Mouse (Mus musculus): ENCODE measurements around the gene Bcl2l11. TPM values are rescaled to one million over a fixed set of nuclear protein-coding genes. Genes with fewer than 3 reads are reported as not detected.
"Not testable (repeated sequence)": the region's sequence is repeated elsewhere in the genome, so short reads cannot be mapped to it uniquely, and the experiment has no call there.

Bcl2l11 gene
- total RNA-seq, 1 experiment from 2014 or later = 23.3 TPM

GRCm38 (mm10) chr2:128167930-128168329 is 42.1 kb downstream of the Bcl2l11 start:
- ATAC-seq (replicated peaks; ENCODE audit: low read depth, poor library complexity, severe bottlenecking) = no peak

- no peak for ATAC-seq (replicated peaks; ENCODE audit: low read depth, poor library complexity, severe bottlenecking)
Observed at GRCm38 (mm10) chr2:128169486-128169885, 43.6 kb downstream of the Bcl2l11 start.

DNA sequence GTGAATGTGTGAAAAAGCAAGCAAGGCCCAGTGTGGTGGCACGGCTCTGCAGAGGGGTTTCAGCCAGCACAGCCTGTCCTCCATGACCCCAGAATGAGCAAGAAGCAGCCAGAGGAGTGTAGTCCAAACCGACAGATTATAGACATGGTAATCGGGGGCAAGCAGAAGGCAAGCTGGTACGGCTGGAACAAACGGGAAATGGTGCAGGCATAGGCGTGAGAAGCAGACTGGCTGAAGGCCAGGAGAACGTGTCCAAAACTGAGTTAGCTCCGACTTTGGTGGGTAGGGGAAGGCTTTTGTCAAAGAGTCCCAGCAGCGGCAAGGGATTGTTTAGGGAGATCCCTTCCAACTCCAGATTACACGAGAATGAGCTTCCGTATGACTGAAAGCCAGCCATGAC is 44.1 kb downstream of the Bcl2l11 start:
- ATAC-seq (replicated peaks; ENCODE audit: low read depth, poor library complexity, severe bottlenecking) = no peak

DNA sequence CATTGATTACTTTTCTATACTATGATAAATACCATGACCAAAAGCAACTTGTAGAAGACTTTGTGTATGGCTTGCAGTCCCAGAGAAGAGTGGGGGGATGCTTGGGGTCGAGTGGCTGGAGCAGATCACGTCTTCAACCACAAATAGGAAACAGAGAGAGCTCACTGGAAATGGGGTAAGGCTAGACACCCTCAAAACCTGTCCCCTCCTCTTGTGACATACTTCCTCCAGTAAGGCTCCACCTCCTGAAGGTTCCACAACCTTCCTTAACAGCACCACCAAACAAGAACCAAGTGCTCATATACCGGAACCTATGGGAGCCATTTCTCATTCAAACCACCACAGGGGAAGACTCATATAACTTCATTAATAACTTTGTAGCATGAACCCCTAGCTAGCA is 44.8 kb downstream of the Bcl2l11 start:
- no peak for ATAC-seq (replicated peaks; ENCODE audit: low read depth, poor library complexity, severe bottlenecking)

GRCm38 (mm10) chr2:128172266-128172665 is 46.4 kb downstream of the Bcl2l11 start:
- no peak for ATAC-seq (replicated peaks; ENCODE audit: low read depth, poor library complexity, severe bottlenecking)

- ATAC-seq (replicated peaks; ENCODE audit: low read depth, poor library complexity, severe bottlenecking) = no peak
Observed at GRCm38 (mm10) chr2:128174176-128174575, 48.3 kb downstream of the Bcl2l11 start.

- ATAC-seq (replicated peaks; ENCODE audit: low read depth, poor library complexity, severe bottlenecking) = no peak
Observed at GRCm38 (mm10) chr2:128174604-128175342, 48.9 kb downstream of the Bcl2l11 start.

DNA sequence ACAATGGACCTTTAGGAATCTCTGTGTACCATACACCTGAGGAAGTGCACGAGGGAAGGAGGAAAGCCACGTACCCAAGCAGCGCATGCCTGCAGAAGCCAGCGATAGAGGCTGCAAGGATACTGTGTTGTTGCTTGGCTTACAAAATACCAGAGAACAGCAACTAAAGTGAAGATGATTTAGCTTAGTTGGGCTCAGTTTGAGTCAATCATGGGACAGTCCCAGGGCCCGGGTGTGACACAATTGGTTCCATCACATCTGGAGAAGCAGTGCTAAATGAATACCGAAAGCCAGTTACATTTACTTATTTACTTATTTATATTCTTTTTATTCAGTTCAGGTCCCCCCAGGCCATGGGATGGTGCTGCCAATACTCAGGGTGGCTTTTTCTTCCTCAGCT is 49.8 kb downstream of the Bcl2l11 start:
- no peak for ATAC-seq (replicated peaks; ENCODE audit: low read depth, poor library complexity, severe bottlenecking)

DNA sequence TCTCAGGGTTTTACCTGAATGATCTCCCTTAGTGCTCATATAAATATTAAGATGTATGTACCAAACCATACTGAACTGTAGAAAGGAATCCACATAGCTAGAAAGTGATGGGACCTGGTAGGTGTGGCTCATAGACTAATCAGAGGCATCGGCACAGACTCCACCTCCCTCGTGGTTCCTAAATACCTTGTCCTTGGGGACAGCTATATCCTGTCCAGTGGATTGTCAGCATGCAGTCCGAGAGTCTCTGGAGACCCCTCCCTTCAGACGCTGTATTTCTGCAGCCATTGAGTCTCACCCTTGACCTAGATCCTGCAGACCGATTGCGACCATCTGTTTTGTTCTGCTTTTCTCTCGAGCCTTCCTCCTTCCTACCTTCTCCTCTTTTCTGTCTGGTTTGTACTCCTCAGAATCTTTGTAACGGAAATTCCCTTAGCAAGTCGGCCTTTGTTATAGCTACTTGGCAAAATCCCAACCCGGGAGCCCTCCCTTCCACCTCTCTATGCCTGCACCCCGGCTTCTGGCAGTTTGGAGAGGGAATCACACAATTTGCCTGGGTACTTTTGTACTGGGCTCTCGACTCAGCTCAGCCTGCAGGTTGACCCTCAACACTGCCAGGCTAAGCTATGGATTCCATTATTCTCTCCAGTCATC is 50.7 kb downstream of the Bcl2l11 start:
- no peak for ATAC-seq (replicated peaks; ENCODE audit: low read depth, poor library complexity, severe bottlenecking)

DNA sequence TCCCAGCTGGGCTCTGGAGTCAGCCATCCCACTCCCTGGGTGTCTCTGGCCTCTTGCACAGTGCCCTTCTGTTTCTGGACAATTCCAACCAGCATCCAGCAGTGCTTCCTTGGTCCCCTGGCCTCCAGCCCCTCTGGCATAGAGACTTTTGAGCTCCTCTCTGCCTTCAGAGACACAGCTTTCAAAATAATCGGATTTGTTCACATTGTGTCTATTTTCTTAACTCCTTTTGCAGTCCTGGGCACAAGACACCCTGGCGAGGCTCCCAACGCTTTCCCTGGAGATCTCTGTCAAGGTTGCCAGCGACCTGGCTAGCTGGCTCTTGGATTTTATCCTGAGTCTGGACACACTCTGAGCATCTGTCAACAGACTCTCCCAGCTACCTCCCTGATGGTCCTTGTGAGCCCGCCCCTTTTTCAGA is 51.4 kb downstream of the Bcl2l11 start:
- no peak for ATAC-seq (replicated peaks; ENCODE audit: low read depth, poor library complexity, severe bottlenecking)

DNA sequence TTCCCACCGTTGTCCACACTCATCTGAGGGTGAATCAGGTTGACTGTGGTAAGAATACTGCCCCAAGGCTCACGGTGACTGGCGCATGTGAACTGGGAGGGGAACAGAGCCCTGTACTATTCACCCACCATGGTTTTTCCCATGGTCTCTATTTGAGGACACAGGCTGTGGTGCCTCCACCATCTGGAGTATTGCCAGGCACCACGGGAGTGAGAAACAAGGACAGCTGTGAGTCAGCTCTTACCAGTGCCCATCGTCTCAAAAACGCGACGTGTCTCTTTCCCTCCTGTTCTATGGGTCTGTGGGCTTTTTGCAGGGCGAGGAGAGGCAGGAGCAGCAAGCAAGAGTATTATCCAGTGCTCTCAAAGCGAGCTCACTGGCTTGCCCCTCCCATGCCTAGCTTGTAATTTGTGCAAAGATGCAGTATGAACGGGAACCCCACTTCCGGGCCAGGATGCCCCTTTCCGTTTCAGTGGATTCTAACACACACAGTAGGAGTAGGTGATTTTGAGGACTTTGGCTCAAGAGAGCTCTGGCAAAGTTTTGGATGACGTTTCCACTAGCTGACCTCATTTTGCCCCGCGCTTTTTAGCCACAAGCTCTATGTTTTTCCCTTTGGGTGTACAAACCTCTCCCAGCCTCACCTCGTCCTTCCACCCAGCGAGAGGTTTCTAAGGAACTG is 53.4 kb downstream of the Bcl2l11 start:
- ATAC-seq (replicated peaks; ENCODE audit: low read depth, poor library complexity, severe bottlenecking) = peak; percentile 30; the same call in 1 of the 2 replicates

- ATAC-seq (replicated peaks; ENCODE audit: low read depth, poor library complexity, severe bottlenecking) = peak; percentile 76
Observed at GRCm38 (mm10) chr2:128179808-128180379, 54.1 kb downstream of the Bcl2l11 start.

- ATAC-seq (replicated peaks; ENCODE audit: low read depth, poor library complexity, severe bottlenecking) = not testable (repeated sequence)
Observed at GRCm38 (mm10) chr2:128182181-128182580, 56.3 kb downstream of the Bcl2l11 start.

DNA sequence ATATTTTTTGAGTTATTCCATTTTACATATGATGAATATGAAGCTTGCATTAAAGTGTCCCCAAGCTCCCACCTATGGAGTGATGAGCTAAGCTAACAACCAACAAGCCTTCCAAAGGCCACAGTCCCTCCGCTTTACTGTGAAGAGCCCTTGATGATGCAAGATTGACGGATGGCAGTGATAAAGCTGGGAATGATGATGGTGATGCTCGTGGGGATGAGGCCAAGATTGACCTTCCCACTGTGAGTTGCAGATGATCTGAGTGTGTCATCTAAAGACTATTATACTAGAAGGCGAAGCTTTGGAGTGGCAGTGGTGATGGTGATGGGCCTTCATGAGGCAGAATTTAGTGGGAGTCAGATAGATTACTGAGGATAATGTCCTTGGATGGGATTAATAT is 56.9 kb downstream of the Bcl2l11 start:
- ATAC-seq (replicated peaks; ENCODE audit: low read depth, poor library complexity, severe bottlenecking) = no peak

- no peak for ATAC-seq (replicated peaks; ENCODE audit: low read depth, poor library complexity, severe bottlenecking)
Observed at GRCm38 (mm10) chr2:128183762-128184161, 57.9 kb downstream of the Bcl2l11 start.

- no peak for ATAC-seq (replicated peaks; ENCODE audit: low read depth, poor library complexity, severe bottlenecking)
Observed at GRCm38 (mm10) chr2:128185942-128186341, 60.1 kb downstream of the Bcl2l11 start.

DNA sequence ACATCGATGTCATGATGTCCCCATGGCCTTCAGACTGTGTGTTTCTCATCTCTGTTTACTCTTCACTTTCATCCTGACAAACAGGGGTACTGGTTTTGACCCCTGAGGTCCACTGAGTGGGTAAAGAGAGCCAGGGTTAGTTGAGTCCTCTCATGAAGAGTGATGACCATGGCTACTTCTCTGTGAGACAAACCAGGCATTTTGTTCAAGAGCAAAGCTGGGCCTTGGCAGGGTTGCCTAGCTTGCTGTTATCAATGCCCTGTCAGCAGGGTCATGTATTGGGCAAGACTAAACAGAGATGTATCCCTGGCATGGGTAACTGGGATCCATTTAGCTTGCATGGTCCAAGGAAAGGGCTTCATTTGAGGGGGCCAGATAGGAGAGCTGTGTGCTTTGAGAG is 61.4 kb downstream of the Bcl2l11 start:
- no peak for ATAC-seq (replicated peaks; ENCODE audit: low read depth, poor library complexity, severe bottlenecking)

DNA sequence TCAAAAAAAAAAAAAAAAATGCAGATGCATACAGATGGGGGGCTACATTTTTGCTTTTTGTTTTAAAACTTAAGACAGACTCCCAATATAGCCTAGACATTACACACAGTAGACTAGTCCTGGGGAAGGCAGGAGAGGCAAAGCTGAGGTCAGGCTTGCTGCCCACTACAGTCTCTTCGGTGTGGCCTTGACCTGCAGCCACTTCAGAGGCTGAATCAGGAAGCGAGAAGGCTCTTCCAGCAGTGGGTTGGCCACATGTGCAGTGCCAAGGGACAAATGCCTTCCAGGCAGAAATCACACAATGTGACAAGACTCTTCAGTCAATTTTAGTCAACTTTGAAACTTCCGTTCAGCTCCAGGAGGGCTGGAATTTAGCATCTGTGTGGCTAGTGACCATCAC is 62.6 kb downstream of the Bcl2l11 start:
- ATAC-seq (replicated peaks; ENCODE audit: low read depth, poor library complexity, severe bottlenecking) = no peak

- ATAC-seq (replicated peaks; ENCODE audit: low read depth, poor library complexity, severe bottlenecking) = peak; percentile 59
Observed at GRCm38 (mm10) chr2:128189691-128190090, 63.9 kb downstream of the Bcl2l11 start.

GRCm38 (mm10) chr2:128190196-128190595 is 64.4 kb downstream of the Bcl2l11 start:
- ATAC-seq (replicated peaks; ENCODE audit: low read depth, poor library complexity, severe bottlenecking) = peak; percentile 90

DNA sequence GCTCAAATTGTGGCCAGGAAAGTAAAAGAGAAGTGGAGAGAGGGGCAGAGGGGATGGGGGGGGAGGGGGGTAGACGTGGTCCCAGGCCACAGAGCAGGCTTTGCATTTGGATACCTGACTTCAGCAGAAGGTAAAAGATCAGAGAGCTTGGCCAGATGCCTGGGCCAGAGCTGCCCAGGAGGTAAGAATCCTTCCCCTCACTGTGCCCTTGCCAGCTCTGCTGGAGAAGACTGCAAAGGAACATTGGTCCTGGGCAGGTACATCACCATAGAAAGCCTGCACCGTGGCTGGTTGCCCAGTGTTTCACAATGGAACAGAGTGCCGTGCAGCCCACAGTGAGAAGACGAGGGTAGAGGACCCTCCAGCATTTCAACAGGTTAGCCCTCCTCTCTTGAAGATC is 67.6 kb downstream of the Bcl2l11 start:
- ATAC-seq (replicated peaks; ENCODE audit: low read depth, poor library complexity, severe bottlenecking) = no peak
